Comparison of ENCODE assay signal across 24 mouse cellular contexts in the genomic region with DNA sequence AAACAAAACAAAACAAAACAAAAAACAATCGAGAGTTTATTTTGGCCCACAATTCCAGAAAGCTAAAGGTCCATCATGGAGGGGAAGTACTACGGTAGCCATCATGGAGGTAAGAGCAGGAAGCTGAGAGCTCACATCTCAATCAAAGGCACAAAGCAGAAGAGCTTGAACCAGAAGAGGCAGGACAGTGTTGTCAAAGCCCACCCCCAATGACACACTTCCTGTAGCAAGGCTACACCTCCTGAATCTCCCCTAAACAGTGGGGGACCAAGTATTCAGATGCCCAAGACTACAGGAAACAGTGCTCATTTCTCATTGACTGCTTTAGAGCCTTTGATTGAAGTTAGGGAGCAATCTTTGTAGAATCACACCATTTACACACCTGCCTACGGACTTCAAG.
DNase-seq lines count a peak whose midpoint lies in the region; ATAC-seq and TF ChIP-seq lines count a peak whose summit lies in the region.
"Had no signal": no experiment of that assay in that cellular context is flagged by ENCODE, and none has a peak within 500 bp of the region (broad histone marks: within the 10 kb centered on the region; RNA-seq: fewer than 3 reads in every experiment).

No protein-coding gene starts in this region.

- 86% methylated on average over 3 of the region's 3 CpGs for WGBS in heart, embryonic 12.5 days

- no peak overlapping the region for H3K4me3 ChIP-seq in heart, embryonic 12.5 days
- no peak overlapping the region for H3K4me3 ChIP-seq in testis, adult 2 months (ENCODE audit: control insufficient read depth, low read depth, low read length)

- no peaks in the 10 kb centered on the region for H3K36me3 ChIP-seq in heart, embryonic 12.5 days
- H3K36me3 ChIP-seq in testis, adult 2 months (ENCODE audit: control insufficient read depth, insufficient read depth, low read length), result no peaks in the 10 kb centered on the region
- H3K36me3 ChIP-seq: G1E had no signal

- H3K4me2 ChIP-seq in heart, embryonic 12.5 days, result no peak overlapping the region

- no peak overlapping the region for H3K27ac ChIP-seq in heart, embryonic 12.5 days (ENCODE audit: poor library complexity, severe bottlenecking)
- H3K27ac ChIP-seq in testis, adult 2 months (ENCODE audit: control insufficient read depth, insufficient read depth, low read depth, low read length), result peak overlapping the region; percentile 44

- peak; percentile 50 for DNase-seq in heart, adult 11 months
- no peak for DNase-seq in testis, postnatal 10 days (ENCODE audit: low spot score)
- peak; percentile 49 for DNase-seq in ES-CJ7 (ENCODE audit: low read depth, low spot score)
- peak; percentile 91 for DNase-seq in R1 (ENCODE audit: low read depth, low spot score)
- DNase-seq in cerebellum, postnatal 4 days (ENCODE audit: low spot score in 2 of 2), result no peak
- no peak for DNase-seq in lung, postnatal 14 days
- DNase-seq: adrenal gland, adult 2 months; adrenal gland, adult 8-10 months; adrenal gland, postnatal 10 days; adrenal gland, postnatal 14 days; adrenal gland, postnatal 25 days; adrenal gland, postnatal 36 days; B cell, adult 2 months; cerebellum, adult 11 months; cerebellum, adult 11-12 months; cerebellum, adult 18-20 months; cerebellum, adult 2 months had no signal

- no peak for ATAC-seq in heart, embryonic 12.5 days (ENCODE audit: insufficient number of reproducible peaks, low FRiP score)
- ATAC-seq: activated CD4-positive, CD25-positive, alpha-beta regulatory T cell, adult 4 months; CD4-positive, CD25-positive, alpha-beta regulatory T cell, adult 4 months; Patski had no signal

- H3K27me3 ChIP-seq in heart, embryonic 12.5 days (replicated peaks), result no peaks in the 10 kb centered on the region
- H3K27me3 ChIP-seq in testis, adult 2 months (ENCODE audit: control insufficient read depth, insufficient read depth, low read length), result no peaks in the 10 kb centered on the region
- H3K27me3 ChIP-seq: CH12.LX, Patski had no signal

- TF ChIP-seq CTCF in testis, adult 2 months (IDR thresholded peaks at IDR 0.05; ENCODE audit: control insufficient read depth, insufficient read depth, insufficient replicate concordance, low read depth, low read length), result no peak

- no peaks in the 10 kb centered on the region for H3K9me3 ChIP-seq in heart, embryonic 12.5 days (replicated peaks)

- H3K9ac ChIP-seq in heart, embryonic 12.5 days, result no peak overlapping the region

- TF ChIP-seq POLR2A in testis, adult 2 months (IDR thresholded peaks at IDR 0.05; ENCODE audit: control insufficient read depth, low read depth, low read length), result no peak

- no peaks in the 10 kb centered on the region for H3K4me1 ChIP-seq in heart, embryonic 12.5 days (replicated peaks)
- no peaks in the 10 kb centered on the region; the same call in 1 of the 2 replicates for H3K4me1 ChIP-seq in testis, adult 2 months (ENCODE audit: control insufficient read depth, insufficient read depth, low read length)

Comparison
In these comparisons a context has a peak if more than half of its experiments do, and no peak if none do; other contexts are left out.
1. DNase-seq: peak in heart, adult 11 months (single experiment), ES-CJ7 (single experiment) and R1 (single experiment); none in testis, postnatal 10 days (single experiment), cerebellum, postnatal 4 days (0 of 2) and lung, postnatal 14 days (single experiment).